Mouse (Mus musculus) megakaryocyte progenitor cell, adult 5-6 weeks (primary cell): ENCODE data around the gene Gm3646. TPM values are rescaled to one million over a fixed set of nuclear protein-coding genes. Genes with fewer than 3 reads are reported as not detected.
A peak's percentile ranks its signal among the peaks of the same experiment; 100 is the strongest.

Source experiments
- ATAC-seq: replicated peaks from 2 replicates; pipeline ENCODE4 v1.8.0; 2016; ENCODE audit warnings: mild to moderate bottlenecking, moderate TSS enrichment, inconsistent platforms; ENCODE audit not compliant: poor library complexity
- total RNA-seq, 2 experiments: library from RNA; stranded (forward) in 1 of 2; stranded (reverse) in 1 of 2; fragments of 157-497, 149-512 nt in 1 of 2; fragments of 200-1000 nt in 1 of 2; gene quantifications; 2 replicates each; pipeline versions ENCODE4 v1.2.3 to v1.2.4; 2015 to 2017

Gene Gm3646
- not detected in 2 replicates for total RNA-seq (2015)
- not detected in 2 replicates for total RNA-seq (2017)

- ATAC-seq, result no peak
These were observed at the start of gene Gm3646 for GRCm38 (mm10) chr1:39805243-39805979. Gene Gm3646 (minus strand): TSS chr1:39805332.

- ATAC-seq, result peak; percentile 70
These were observed 41.9 kb upstream of the Gm3646 start for GRCm38 (mm10) chr1:39847066-39847465.

GRCm38 (mm10) chr1:39846031-39846550, 41.0 kb upstream of the Gm3646 start:
- no peak for ATAC-seq

GRCm38 (mm10) chr1:39843328-39843727, 38.2 kb upstream of the Gm3646 start:
- ATAC-seq, result no peak

- peak; percentile 73 for ATAC-seq
These were observed 37.3 kb upstream of the Gm3646 start for GRCm38 (mm10) chr1:39842218-39843007.

- no peak for ATAC-seq
These were observed 35.7 kb upstream of the Gm3646 start for GRCm38 (mm10) chr1:39840856-39841255.

GRCm38 (mm10) chr1:39839838-39840237, 34.7 kb upstream of the Gm3646 start:
- ATAC-seq, result 0 out of 2 replicates have a peak, but pooled peaks have one; percentile 30

- ATAC-seq, result 0 out of 2 replicates have a peak, but pooled peaks have one; percentile 12
These were observed 34.1 kb upstream of the Gm3646 start for GRCm38 (mm10) chr1:39839217-39839616.

- peak; percentile 35 for ATAC-seq
These were observed 33.5 kb upstream of the Gm3646 start for GRCm38 (mm10) chr1:39838487-39839169.

GRCm38 (mm10) chr1:39831594-39832039, 26.5 kb upstream of the Gm3646 start:
- no peak for ATAC-seq

GRCm38 (mm10) chr1:39830786-39831593, 25.9 kb upstream of the Gm3646 start:
- no peak for ATAC-seq

- ATAC-seq, result no peak
These were observed 19.8 kb upstream of the Gm3646 start for GRCm38 (mm10) chr1:39824902-39825301.

- ATAC-seq, result no peak
These were observed 19.1 kb upstream of the Gm3646 start for GRCm38 (mm10) chr1:39824240-39824639.

GRCm38 (mm10) chr1:39819596-39819995, 14.5 kb upstream of the Gm3646 start:
- ATAC-seq, result no peak

- ATAC-seq, result no peak
These were observed 10.6 kb upstream of the Gm3646 start for GRCm38 (mm10) chr1:39815766-39816165.

GRCm38 (mm10) chr1:39813067-39813466, 7.9 kb upstream of the Gm3646 start:
- ATAC-seq, result no peak

- no peak for ATAC-seq
These were observed 343 bp downstream of the Gm3646 start for GRCm38 (mm10) chr1:39804789-39805188.

GRCm38 (mm10) chr1:39802946-39803345, 2.2 kb downstream of the Gm3646 start:
- ATAC-seq, result no peak

GRCm38 (mm10) chr1:39797496-39797895, 7.6 kb downstream of the Gm3646 start:
- no peak for ATAC-seq

GRCm38 (mm10) chr1:39796765-39797164, 8.4 kb downstream of the Gm3646 start:
- ATAC-seq, result no peak
